Mouse (Mus musculus) naive thymus-derived CD4-positive, alpha-beta T cell, adult 5 months (primary cell): ENCODE measurements around the gene Stx5a. TPM values are rescaled to one million over a fixed set of nuclear protein-coding genes. Genes with fewer than 3 reads are reported as not detected.

Experiments used
- polyA plus RNA-seq: library from polyadenylated mRNA; unstranded; fragments of 100-300 nt; shearing (Covaris generic); gene quantifications from one replicate; pipeline ENCODE4 v1.2.1, GENCODE M21; 2017

Stx5a gene
- 294 TPM for polyA plus RNA-seq

GRCm38 (mm10) chr19:8741243-8741869, at the start of gene Stx5a:
TSS of gene Stx5a (plus strand) at chr19:8741413.

GRCm38 (mm10) chr19:8722907-8723573, 18.2 kb upstream of the Stx5a start, which contains the start of gene Slc3a2:
TSS of gene Slc3a2 (minus strand) at chr19:8723369.

GRCm38 (mm10) chr19:8735389-8736159, 5.6 kb upstream of the Stx5a start, which contains the start of gene Wdr74:
TSS of gene Wdr74 (plus strand) at chr19:8735827.

GRCm38 (mm10) chr19:8740603-8741002, 610 bp upstream of the Stx5a start, which contains the start of gene 1700092M07Rik:
TSS of gene 1700092M07Rik (plus strand) at chr19:8740718.

GRCm38 (mm10) chr19:8756635-8757387, 15.6 kb downstream of the Stx5a start, which contains the start of gene Nxf1:
TSS of gene Nxf1 (plus strand) at chr19:8757073.

GRCm38 (mm10) chr19:8770567-8771270, 29.5 kb downstream of the Stx5a start, which contains the start of gene Tmem223:
TSS of gene Tmem223 (plus strand) at chr19:8770996.

GRCm38 (mm10) chr19:8774086-8774835, 33.0 kb downstream of the Stx5a start, which contains the start of gene Tmem179b:
TSS of gene Tmem179b (minus strand) at chr19:8774467.

GRCm38 (mm10) chr19:8786008-8786781, 45.0 kb downstream of the Stx5a start, which contains the start of gene Taf6l:
TSS of gene Taf6l (minus strand) at chr19:8786417.

GRCm38 (mm10) chr19:8798264-8798946, 57.2 kb downstream of the Stx5a start, which contains the start of gene Polr2g:
TSS of gene Polr2g (minus strand) at chr19:8798577.

GRCm38 (mm10) chr19:8802130-8802821, 61.1 kb downstream of the Stx5a start, which contains the start of gene Zbtb3:
TSS of gene Zbtb3 (plus strand) at chr19:8802555.

Other genes with a start within 250 kb of the Stx5a start
- 0.10 TPM for gene Slc22a8, start 150.2 kb upstream of the Stx5a start, polyA plus RNA-seq
- gene Slc22a6, start 123.4 kb upstream of the Stx5a start, polyA plus RNA-seq, result not detected
- gene Chrm1, start 77.6 kb upstream of the Stx5a start, polyA plus RNA-seq, result not detected
- gene Slc3a2, start 18.0 kb upstream of the Stx5a start, polyA plus RNA-seq, result 240 TPM
- 121 TPM for gene Wdr74, start 5.6 kb upstream of the Stx5a start, polyA plus RNA-seq
- 0.87 TPM for gene 1700092M07Rik, start 695 bp upstream of the Stx5a start, polyA plus RNA-seq
- gene Nxf1, start 15.7 kb downstream of the Stx5a start, polyA plus RNA-seq, result 453 TPM
- gene Tmem223, start 29.6 kb downstream of the Stx5a start, polyA plus RNA-seq, result 38.8 TPM
- 150 TPM for gene Tmem179b, start 33.1 kb downstream of the Stx5a start, polyA plus RNA-seq
- 9.4 TPM for gene Taf6l, start 45.0 kb downstream of the Stx5a start, polyA plus RNA-seq
- 86.1 TPM for gene Polr2g, start 57.2 kb downstream of the Stx5a start, polyA plus RNA-seq
- gene Zbtb3, start 61.1 kb downstream of the Stx5a start, polyA plus RNA-seq, result 0.57 TPM
- gene Ttc9c, start 77.9 kb downstream of the Stx5a start, polyA plus RNA-seq, result 25.8 TPM
- gene Hnrnpul2, start 78.6 kb downstream of the Stx5a start, polyA plus RNA-seq, result 13.8 TPM
- not detected for gene AC129217.1, start 88.4 kb downstream of the Stx5a start, polyA plus RNA-seq
- 59.1 TPM for gene Bscl2, start 96.1 kb downstream of the Stx5a start, polyA plus RNA-seq
- gene Gng3, start 97.8 kb downstream of the Stx5a start, polyA plus RNA-seq, result not detected
- gene Lrrn4cl, start 109.4 kb downstream of the Stx5a start, polyA plus RNA-seq, result not detected
- gene Ubxn1, start 130.1 kb downstream of the Stx5a start, polyA plus RNA-seq, result 149 TPM
- 44.5 TPM for gene Uqcc3, start 139.5 kb downstream of the Stx5a start, polyA plus RNA-seq
- 34.3 TPM for gene Lbhd1, start 142.3 kb downstream of the Stx5a start, polyA plus RNA-seq
- gene Gm49403, start 142.5 kb downstream of the Stx5a start, polyA plus RNA-seq, result not detected
- 22.7 TPM for gene 1810009A15Rik, start 147.4 kb downstream of the Stx5a start, polyA plus RNA-seq
- not detected for gene Gm49416, start 147.5 kb downstream of the Stx5a start, polyA plus RNA-seq
- gene Ints5, start 151.6 kb downstream of the Stx5a start, polyA plus RNA-seq, result 35.9 TPM
- gene Ganab, start 156.7 kb downstream of the Stx5a start, polyA plus RNA-seq, result 100 TPM
- 32.9 TPM for gene B3gat3, start 179.0 kb downstream of the Stx5a start, polyA plus RNA-seq
- 2.0 TPM for gene Rom1, start 187.9 kb downstream of the Stx5a start, polyA plus RNA-seq
- 57.6 TPM for gene Eml3, start 188.1 kb downstream of the Stx5a start, polyA plus RNA-seq
- gene Mta2, start 200.5 kb downstream of the Stx5a start, polyA plus RNA-seq, result 257 TPM
- gene Tut1, start 212.4 kb downstream of the Stx5a start, polyA plus RNA-seq, result 47.6 TPM
- gene Eef1g, start 225.6 kb downstream of the Stx5a start, polyA plus RNA-seq, result 375 TPM
- gene Ahnak, start 247.9 kb downstream of the Stx5a start, polyA plus RNA-seq, result 8.7 TPM